Mouse (Mus musculus): Measurements from ENCODE around the gene Gm20518. TPM values are rescaled to one million over a fixed set of nuclear protein-coding genes. Genes with fewer than 3 reads are reported as not detected.

Gene Gm20518
- total RNA-seq, 2 experiments from 2014 or later: 1.3 to 2.2 TPM

DNA sequence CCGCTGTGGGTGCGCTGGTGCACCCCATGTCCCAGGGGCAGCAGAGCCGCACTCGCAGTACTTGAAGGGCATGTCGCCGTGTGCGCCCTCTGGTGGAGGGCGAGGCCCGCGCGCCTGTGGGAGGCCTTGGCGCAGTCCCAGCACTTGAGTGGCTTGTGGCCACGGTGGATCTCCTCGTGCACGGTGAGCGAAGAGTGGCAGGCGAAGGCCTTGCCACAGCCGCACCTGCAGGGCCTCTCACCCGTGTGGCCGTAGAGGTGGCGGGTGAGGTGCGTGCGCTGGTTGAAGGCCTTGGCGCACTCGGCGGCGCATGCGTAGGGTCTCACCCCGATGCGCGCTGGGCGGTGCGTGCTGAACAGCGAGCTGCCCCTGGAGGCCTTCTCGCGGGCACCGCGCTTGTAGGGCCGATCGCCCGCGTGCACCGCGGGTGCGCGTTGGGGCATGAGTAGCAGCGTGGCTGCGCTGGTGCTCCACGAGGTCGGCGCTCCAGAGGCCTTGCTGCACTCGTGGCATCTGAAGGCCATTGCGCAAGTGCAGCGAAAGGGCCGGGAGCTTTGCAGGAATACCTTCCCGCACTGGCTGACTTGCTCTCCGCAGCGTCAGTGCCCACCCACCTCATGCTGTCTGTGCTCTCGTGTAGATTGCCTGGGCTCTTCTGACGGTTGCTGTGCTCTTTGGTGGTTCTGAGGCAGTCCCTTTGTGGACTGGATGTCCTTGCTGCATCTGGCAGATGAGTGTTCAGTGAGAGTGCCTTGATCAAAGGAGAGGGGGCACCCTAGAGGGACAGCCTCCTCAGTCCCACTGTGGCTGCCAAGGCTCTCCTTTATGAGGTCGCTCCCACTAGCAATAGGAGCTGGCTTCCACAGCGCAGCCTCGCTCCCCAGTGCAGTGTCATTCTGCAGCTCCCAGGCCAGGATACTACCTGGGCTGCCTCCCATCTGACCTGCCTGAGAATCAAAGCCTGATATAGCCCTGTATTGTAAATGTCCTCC lies 75.8 kb downstream of the Gm20518 start:
- intact Hi-C loops (cut with DNase I): no loop called here

DNA sequence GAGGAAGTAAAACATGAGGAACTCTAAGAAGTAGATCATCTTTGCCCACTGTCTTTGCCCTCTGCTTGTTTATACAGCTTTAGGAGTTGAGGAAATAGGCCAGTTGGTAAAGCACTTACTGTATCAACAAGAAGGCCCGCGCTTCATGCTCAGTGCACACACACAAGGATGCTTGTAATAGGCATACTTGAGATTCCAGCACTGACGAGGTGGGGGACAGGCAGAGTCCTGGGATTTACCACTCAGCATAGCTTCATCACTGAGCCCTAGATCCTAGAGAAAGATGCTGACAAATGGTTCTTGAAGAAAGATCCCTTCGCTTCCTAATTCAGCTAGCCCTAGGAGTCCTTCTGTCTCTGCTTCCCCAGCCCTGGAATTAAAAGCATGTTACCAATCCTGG lies 78.3 kb downstream of the Gm20518 start:
- DNase-seq (ENCODE audit: low spot score in 2 of 2): no peak
- intact Hi-C loops (cut with DNase I): loop anchor here (5.0 kb wide), 2 partner anchors 41 to 71 kb away; no protein-coding TSS in a partner anchor

More for the DNA sequence above, 75.8 kb downstream of the Gm20518 start:
- DNase-seq (ENCODE audit: low spot score in 2 of 2): peak in 1 of 2 experiments; percentile 74

DNA sequence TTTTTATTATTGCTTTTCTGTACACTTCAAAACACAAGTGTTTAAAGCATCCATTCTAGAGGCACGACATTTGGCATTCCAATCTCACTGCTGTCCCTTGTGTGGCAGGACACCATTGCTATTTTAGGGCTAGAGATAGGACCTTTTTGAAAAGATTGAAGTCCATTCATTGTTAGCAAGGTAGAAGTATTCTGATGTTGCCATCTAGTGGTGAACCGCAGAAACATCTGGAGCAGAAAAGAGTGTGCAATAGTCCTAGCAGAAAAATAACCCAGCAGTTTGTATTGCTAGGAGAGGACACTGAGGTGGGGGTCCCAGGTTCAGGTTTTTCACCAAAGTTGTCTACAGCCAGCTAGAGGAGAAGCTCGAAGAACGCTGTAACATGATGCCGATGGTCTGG lies 79.4 kb downstream of the Gm20518 start:
- intact Hi-C loops (cut with DNase I): loop anchor here (5.0 kb wide), 2 partner anchors 40 to 70 kb away; no protein-coding TSS in a partner anchor
- no peak for DNase-seq (ENCODE audit: low spot score in 2 of 2)

DNA sequence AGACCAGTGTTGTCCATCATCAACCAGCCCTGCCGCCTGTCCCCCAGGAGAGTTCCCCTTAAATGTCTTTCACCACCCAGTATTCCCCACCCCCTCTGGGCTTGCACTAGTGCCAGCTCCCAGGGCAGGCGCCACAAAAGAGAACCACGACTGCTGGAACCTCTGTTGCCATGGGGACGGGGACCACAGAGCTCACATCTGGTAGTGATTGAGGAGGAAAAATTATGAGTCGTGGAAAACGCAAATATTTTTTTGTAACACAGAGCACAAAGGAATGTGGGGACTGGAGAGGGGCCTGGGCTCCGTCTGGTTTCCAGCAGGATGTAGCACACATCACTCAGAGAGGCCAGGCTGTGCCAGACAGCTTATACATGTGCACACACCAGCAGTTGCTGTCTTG lies 81.8 kb downstream of the Gm20518 start:
- no peak for DNase-seq (ENCODE audit: low spot score in 2 of 2)
- intact Hi-C loops (cut with DNase I): loop anchor here (5.0 kb wide), 2 partner anchors 37 to 67 kb away; no protein-coding TSS in a partner anchor

DNA sequence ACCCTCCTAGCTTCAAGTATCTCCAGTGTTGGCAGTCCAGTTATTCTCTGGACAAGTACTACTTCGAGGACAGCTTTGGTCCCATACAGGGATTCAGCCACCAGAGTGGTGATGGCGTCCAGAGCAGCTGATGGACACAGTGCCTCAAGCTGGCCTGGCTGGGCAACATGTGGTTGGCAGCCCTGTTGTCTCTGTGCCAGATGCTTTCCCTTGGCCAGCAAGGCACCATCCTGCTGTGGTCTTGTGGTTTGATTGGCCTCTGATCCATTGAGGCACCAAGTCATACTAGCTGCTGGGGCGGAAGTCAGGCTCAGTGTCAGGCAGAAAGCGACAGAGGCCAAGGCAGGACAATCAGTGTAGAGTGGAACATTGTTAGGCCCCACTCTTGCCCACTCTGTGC lies 82.3 kb downstream of the Gm20518 start:
- intact Hi-C loops (cut with DNase I): no loop called here
- DNase-seq (ENCODE audit: low spot score in 2 of 2): no peak

DNA sequence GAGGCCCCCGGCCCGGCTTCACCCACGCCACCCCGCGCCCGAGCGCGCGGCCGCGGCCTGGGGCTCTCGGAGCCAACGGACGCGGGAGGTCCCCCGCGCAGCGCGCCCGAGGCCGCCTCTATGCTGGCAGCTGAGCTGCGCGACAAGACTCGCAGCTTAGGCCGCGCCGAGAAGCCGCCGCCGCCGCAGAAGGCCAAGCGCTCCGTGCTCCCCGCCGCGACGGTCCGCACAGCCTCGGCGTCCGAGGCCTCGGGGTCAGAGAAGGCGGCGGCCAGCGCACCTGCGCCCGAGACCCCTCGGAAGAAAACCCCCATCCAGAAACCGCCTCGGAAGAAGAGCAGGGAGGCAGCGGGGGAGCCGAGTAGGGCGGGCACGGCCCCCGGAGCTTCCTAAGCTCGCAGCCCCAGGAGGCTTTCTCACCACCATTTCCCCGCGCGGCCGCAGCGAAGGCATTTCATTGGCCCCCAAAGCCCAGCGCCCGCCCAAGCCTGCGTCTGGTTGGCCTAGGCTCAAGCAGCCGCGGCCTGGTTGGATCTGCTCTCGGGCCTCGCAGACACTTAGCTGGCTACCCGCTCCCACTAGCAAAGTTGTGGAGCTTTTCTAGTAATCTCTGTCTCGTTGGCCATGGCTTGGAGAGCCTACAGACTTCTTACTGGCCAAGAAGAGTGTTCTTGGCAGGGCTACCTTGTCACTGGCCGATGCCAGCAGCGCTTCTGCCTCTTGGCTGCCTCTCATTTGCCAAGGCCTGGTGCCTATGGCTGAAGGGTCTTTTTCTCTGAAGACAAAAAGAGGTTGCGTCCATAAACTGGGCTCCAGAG lies 84.1 kb downstream of the Gm20518 start:
- intact Hi-C loops (cut with DNase I): no loop called here
- peak; percentile 85 to 89 for DNase-seq (ENCODE audit: low spot score in 2 of 2)

DNA sequence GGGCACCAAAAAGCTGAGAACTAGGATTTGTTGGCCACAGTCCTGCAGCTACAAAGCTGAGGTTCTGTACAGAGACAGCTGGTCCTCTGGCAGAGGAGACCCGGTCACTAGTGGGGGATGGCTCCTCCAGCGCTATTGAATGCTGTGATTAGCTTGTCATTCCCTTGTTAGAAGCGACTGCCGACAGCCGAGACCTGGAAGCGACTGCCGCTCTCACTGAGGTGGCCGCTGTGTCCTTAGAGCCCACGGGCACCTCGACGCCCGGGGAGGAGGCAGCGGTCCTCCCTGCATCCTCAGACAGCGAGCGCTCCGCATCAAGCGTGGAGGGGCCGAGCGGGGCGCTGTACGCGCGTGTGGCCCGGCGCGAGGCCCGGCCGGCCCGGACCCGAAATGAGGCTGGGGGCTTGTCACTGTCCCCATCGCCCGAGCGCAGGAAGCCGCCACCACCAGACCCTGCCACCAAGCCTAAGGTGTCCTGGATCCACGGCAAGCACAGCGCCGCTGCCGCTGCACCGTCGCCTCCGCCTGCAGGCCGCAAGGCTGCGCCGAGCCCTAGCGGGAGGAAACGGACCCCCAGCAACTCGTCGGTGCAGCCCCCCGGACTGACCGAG lies 84.8 kb downstream of the Gm20518 start:
- intact Hi-C loops (cut with DNase I): no loop called here
- peak in 1 of 2 experiments; percentile 57 for DNase-seq (ENCODE audit: low spot score in 2 of 2)

DNA sequence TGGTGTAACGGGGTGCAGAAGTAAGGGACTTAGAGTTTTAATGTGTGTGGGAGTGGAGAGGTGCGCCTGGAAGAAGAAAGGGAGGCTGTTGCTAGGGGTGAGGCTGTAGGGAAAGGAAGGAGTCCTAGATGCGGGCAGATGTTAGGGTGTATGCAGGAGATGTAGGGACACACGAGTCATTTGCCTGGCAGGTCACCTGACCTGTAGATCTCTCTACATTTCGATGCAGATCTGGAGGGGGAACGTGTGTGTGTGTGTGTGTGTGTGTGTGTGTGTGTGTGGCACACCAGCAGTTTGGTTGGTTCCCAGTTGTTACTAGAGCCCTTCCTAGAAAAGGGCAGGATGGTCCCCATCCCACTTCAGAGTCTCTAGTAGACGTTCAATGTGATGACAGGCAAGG lies 86.5 kb downstream of the Gm20518 start:
- intact Hi-C loops (cut with DNase I): no loop called here
- DNase-seq (ENCODE audit: low spot score in 2 of 2): no peak

DNA sequence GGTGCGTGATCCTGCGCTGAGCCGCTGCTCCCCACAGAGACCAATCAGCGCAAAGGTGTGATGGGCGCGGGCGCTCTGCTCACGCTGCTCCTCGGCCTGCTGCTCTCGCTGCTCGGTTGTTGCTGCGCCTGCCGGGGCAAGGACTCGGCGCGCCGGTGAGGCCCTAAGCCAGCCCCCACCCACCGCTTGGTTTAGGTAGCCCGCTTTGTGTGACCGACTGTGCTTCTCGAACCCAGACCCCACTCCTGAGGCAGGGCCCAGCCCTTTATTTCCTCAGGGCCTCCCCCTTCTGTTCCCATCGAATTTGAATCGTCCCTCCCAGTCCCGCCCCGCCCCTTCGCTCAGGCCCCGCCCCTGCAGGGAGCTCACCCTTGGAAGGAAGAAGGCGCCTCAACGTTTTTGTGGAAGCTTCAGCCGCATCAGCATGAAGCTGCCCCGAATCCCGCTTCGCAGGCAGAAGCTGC lies 87.0 kb downstream of the Gm20518 start:
- DNase-seq (ENCODE audit: low spot score in 2 of 2): no peak
- intact Hi-C loops (cut with DNase I): no loop called here

DNA sequence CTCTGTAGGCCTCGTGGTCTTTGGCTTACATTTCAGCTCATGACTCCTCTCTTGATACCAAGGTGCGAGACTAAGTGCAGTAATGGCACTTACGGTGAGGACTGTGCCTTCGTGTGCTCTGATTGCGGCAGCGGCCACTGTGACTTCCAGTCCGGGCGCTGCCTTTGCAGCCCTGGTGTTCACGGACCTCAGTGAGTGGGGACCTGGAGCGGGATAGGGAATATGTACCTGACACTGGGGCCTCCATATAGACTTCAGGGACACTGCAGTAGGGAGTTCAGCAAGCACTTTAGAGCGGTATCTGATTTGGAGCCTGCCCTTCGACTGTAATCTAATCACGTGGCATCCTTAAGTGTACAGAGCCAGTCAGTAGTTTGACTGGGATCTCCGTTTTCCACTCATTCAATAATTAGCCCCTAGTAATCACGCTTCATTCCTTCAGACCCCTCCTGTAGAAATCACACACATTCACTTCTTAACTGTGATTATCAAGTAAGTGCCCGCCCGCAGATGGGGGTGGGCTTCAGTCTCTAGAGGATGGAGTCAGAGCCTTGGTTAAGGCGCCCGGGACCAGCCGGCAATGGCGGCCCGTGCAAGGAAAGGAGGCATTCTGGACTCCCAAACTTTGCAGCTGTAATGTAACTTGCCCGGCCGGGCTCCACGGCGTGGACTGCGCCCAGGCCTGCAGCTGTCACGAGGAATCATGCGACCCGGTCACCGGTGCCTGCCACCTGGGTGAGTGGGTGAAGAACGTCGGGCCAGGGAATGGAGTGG lies 87.6 kb downstream of the Gm20518 start:
- intact Hi-C loops (cut with DNase I): no loop called here
- DNase-seq (ENCODE audit: low spot score in 2 of 2): no peak

DNA sequence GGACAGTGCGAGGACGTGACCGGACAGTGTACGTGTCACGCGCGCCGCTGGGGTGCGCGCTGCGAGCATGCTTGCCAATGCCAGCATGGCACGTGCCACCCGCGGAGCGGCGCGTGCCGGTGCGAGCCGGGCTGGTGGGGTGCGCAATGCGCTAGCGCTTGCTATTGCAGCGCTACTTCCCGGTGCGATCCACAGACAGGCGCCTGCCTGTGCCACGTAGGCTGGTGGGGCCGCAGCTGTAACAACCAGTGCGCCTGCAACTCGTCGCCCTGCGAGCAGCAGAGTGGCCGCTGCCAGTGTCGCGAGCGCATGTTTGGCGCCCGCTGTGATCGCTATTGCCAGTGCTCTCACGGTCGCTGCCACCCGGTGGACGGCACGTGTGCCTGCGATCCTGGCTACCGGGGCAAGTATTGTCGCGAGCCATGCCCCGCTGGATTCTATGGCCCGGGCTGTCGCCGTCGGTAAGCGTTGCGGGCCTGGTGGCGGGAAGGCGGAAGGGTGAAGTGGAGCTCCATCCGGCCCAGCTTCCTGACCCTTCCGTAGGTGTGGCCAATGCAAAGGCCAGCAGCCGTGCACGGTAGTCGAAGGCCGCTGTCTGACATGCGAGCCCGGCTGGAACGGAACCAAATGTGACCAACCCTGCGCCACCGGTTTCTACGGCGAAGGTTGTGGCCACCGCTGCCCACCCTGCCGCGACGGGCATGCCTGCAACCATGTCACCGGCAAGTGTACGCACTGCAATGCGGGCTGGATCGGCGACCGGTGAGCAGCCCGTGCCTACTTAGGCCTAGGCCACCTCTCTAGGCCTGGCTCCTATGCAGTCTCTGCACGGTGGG lies 88.4 kb downstream of the Gm20518 start:
- DNase-seq (ENCODE audit: low spot score in 2 of 2): peak; percentile 57 to 72
- intact Hi-C loops (cut with DNase I): no loop called here

DNA sequence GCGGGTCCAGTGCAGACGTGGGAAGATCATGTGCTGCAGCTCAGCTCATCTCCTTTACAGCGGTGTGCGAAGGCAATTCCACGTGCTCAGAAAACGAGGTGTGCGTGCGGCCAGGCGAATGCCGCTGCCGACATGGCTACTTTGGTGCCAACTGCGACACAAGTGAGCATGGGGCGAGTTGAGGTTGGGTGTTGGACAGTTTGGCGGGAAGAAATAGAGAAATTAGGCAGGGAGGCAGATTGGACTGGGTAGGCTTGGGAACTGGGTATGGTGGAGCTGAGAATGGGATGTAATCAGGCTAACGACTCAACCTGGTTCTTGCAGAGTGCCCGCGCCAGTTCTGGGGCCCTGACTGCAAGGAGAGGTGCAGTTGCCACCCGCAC lies 89.0 kb downstream of the Gm20518 start:
- intact Hi-C loops (cut with DNase I): no loop called here
- no peak for DNase-seq (ENCODE audit: low spot score in 2 of 2)

DNA sequence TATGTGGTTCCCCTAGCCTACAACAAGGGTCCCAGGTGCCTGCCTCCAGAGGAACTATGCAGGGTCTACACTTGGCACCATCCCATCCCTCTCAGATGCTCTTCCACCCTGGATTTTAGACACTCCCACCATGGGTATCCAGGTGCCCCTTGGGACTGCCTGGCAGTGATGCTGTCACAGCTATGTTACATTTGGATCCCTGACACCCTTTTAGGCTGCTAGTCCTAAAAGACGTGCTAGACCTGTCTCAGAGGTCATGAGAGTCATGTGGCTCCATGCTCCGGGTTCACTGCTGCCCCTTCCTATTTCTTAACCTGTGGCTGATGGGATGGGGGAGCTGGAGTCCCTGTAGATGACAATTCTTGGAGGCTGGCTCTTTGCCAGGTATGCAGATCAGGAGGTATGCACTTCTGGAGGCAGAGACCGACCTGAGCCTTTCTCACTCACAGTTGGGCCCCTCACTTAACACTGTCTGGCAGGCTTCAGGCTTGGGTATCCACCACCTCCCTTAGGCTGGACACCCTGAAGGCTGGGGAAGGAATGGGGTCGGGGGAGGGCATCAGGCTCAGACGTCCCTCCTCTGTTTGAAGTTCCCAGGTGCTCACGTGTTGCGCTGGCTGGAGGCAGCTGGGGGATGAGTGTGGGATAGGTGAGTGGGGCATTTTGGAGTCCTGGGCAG lies 89.6 kb downstream of the Gm20518 start:
- intact Hi-C loops (cut with DNase I): no loop called here

DNA sequence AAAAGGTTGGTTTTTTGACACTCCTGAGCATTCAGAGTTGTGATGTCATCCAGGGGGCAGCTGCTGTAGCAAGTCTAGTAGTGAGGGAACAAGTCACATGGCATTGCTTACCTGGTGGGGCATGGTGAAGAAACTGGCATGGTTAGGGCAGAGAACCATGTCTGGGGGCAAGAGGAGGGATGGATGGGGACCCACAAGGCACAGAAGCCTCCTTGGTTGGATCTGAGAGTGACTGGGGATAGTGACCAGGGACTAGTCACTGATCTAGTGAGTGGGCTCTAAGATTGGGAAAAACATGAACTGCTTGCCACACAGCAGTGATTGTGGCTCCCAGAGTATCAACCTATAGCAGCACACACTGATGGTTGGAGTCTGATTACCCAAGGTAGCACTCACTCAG lies 91.9 kb downstream of the Gm20518 start:
- intact Hi-C loops (cut with DNase I): no loop called here
- DNase-seq (ENCODE audit: low spot score in 2 of 2): no peak

More for the DNA sequence above, 89.6 kb downstream of the Gm20518 start:
- no peak for DNase-seq (ENCODE audit: low spot score in 2 of 2)

DNA sequence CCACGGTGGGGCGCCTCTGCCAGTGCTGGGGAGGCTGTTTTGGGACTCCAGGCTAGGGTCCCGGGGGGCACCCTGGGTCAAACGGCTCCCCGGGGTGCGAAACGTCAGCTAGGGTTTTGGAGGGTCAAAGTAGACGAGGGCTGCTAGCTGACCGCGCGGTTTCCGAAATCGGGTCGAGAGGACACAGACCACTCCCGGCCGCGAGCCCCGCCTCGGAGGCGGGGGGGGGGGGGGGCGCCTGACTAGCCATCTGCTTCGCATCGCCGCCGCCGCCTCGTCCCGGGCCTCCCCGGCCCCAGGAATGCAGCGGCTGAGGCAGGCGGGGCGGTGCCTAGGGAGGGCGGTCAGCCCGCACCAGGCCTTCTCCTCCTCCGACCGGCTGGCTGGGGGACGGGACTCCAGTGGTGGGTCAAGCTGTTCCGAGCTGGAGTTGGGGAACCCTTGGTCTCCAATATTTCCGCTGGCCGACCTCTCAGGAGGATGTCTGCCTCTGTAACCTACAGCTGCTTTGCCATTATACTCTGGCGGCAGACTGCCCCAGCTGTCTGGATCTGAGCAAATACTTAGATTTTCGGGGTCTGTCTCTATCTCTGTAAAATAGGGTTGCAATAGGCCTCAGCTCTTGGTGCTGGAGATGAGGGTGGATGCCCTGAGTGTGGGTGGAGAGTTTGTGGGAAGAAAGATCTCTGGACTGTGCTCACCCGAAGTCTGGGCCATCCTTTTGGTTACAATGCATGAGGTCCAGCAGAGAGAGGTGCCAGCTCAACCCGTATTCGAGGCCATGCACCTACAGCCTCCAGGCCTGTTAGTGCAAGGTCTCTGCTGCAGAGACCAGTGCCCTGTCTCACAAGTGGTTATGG lies 92.9 kb downstream of the Gm20518 start:
- DNase-seq (ENCODE audit: low spot score in 2 of 2): no peak
- intact Hi-C loops (cut with DNase I): no loop called here

DNA sequence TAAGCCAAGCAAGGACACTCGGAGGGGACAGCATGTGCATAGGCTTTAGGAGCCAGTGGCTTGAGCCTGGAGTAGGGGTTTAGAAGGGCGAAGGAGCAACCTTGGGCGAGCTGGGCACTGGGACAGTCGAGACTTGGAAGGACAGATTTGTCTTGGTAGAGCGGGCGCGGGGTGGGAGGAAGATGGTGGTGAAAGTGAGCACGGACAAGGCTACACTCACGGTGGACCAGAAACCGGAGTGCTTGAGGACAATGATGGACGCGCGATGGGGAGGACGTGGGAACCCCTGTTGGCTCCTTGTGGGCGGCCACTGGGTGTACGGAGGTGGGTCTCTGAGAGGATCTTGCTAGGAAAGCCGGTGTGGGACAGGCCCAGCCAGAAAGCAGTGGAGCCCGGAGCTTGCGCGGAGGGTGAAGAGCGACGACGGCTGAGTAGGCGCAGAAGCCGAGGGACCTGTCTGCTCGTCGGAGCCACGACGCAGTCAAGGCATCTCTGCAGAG lies 93.6 kb downstream of the Gm20518 start:
- DNase-seq (ENCODE audit: low spot score in 2 of 2): no peak
- intact Hi-C loops (cut with DNase I): no loop called here

Measured in left cerebral cortex, postnatal 36 days (tissue).